Mouse (Mus musculus) T-helper 2 cell (primary cell): ENCODE data around the gene Lrrc4c.

Experiments used
- in situ Hi-C: fragments of 300-600 bp; cut with MboI, MseI; formaldehyde crosslinking; loops from one replicate; pipeline ENCODE4 v1.15.1; 2025; ENCODE audit warnings: high pct_unique_total_duplicates

The Lrrc4c gene

GRCm38 (mm10) chr2:96537469-96537868, 219.5 kb downstream of the Lrrc4c start:
- in situ Hi-C loops = no loop called here

- in situ Hi-C loops = no loop called here
Observed at GRCm38 (mm10) chr2:96547171-96547570, 229.2 kb downstream of the Lrrc4c start.

- in situ Hi-C loops = no loop called here
Observed at GRCm38 (mm10) chr2:96573755-96574154, 255.8 kb downstream of the Lrrc4c start.

GRCm38 (mm10) chr2:96577701-96578100, 259.7 kb downstream of the Lrrc4c start:
- in situ Hi-C loops = no loop called here

- in situ Hi-C loops = no loop called here
Observed at GRCm38 (mm10) chr2:96580136-96580733, 262.3 kb downstream of the Lrrc4c start.

GRCm38 (mm10) chr2:96585665-96586064, 267.7 kb downstream of the Lrrc4c start:
- in situ Hi-C loops = no loop called here

GRCm38 (mm10) chr2:96604801-96605200, 286.8 kb downstream of the Lrrc4c start:
- in situ Hi-C loops = loop anchor here (10.0 kb wide), 1 partner anchor 640 kb away; no protein-coding TSS in a partner anchor

- in situ Hi-C loops = no loop called here
Observed at GRCm38 (mm10) chr2:96614121-96614520, 296.2 kb downstream of the Lrrc4c start.

- in situ Hi-C loops = no loop called here
Observed at GRCm38 (mm10) chr2:96618691-96619205, 300.8 kb downstream of the Lrrc4c start.

GRCm38 (mm10) chr2:96667113-96667512, 349.1 kb downstream of the Lrrc4c start:
- in situ Hi-C loops = no loop called here

GRCm38 (mm10) chr2:96681806-96682205, 363.8 kb downstream of the Lrrc4c start:
- in situ Hi-C loops = no loop called here

GRCm38 (mm10) chr2:96685328-96685727, 367.4 kb downstream of the Lrrc4c start:
- in situ Hi-C loops = no loop called here

GRCm38 (mm10) chr2:96705004-96705403, 387.0 kb downstream of the Lrrc4c start:
- in situ Hi-C loops = no loop called here

- in situ Hi-C loops = no loop called here
Observed at GRCm38 (mm10) chr2:96707772-96708350, 389.9 kb downstream of the Lrrc4c start.

- in situ Hi-C loops = no loop called here
Observed at GRCm38 (mm10) chr2:96714561-96714960, 396.6 kb downstream of the Lrrc4c start.

- in situ Hi-C loops = no loop called here
Observed at GRCm38 (mm10) chr2:96717353-96717752, 399.4 kb downstream of the Lrrc4c start.

GRCm38 (mm10) chr2:96723395-96723794, 405.4 kb downstream of the Lrrc4c start:
- in situ Hi-C loops = no loop called here

GRCm38 (mm10) chr2:96736081-96736480, 418.1 kb downstream of the Lrrc4c start:
- in situ Hi-C loops = no loop called here

GRCm38 (mm10) chr2:96755066-96755465, 437.1 kb downstream of the Lrrc4c start:
- in situ Hi-C loops = no loop called here

GRCm38 (mm10) chr2:96757701-96758100, 439.7 kb downstream of the Lrrc4c start:
- in situ Hi-C loops = no loop called here

GRCm38 (mm10) chr2:96763538-96763937, 445.6 kb downstream of the Lrrc4c start:
- in situ Hi-C loops = no loop called here

GRCm38 (mm10) chr2:96775376-96775775, 457.4 kb downstream of the Lrrc4c start:
- in situ Hi-C loops = no loop called here

GRCm38 (mm10) chr2:96796681-96797385, 478.9 kb downstream of the Lrrc4c start:
- in situ Hi-C loops = no loop called here
